Mouse (Mus musculus) CD8-positive naive resting alpha-beta T cell, adult 57 days (primary cell): ENCODE measurements around the gene Gm10073. TPM values are rescaled to one million over a fixed set of nuclear protein-coding genes. Genes with fewer than 3 reads are reported as not detected.

Experiments
- total RNA-seq: library from RNA; stranded (reverse); gene quantifications from one replicate; pipeline ENCODE4 v1.2.4, GENCODE M21; 2023

Gene Gm10073
- total RNA-seq: 593 TPM

DNA sequence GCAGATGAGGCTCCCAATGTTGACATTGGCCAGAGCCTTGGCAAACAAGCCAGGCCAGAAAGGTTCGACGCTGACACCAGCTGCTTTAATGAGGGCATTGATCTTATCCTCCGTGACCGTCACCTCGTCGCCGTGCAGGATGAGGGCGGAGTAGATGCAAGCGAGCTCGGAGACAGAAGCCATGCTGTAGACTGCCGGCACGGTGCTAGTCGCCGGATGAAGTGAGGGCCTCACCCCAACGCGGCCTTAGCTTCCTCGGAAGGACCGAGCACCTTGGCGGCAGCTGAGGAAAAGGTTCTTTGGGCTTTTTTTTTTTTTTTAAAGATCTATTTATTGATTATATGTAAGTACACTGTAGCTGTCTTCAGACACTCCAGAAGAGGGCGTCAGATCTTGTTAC, at the start of gene Gm10073:
Gm10073 (minus strand) TSS at position 294 of the 400 bp plus-strand sequence.

DNA sequence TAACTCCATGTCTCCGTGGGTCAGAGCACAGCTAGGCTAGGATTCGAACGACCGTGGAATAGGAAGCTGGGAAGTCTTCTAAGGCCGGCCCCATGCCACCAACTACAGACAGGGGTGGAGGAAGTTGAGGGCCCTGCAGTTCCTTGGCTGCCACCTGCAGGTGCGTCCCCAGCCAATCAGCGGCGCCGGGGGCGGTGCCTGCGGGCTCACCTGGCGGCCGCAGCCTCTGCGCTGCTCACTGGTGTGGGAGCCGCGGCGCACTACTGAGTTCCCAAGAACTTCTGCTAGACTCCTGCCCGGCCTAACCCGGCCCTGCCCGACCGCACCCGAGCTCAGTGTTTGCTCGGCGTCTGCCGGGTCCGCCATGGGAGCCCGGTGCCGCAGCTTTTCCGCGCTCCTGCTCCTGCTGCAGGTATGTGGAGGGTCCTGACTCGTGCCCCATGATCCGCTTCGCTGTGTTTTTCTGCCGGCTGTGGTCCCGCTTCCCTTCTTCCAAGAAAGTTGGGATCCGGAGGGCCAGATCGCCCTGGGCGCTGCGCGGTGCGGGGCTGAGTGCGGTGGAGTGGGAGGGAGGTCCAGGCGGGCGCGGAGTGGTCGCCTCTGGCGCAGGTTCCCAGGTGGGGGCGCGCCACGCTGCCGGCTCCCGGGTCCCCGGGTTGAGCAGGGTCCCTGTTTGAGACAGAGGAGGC, 30.0 kb upstream of the Gm10073 start, which contains the start of gene Cdh1:
Cdh1 (plus strand) TSS at position 221 of the 689 bp plus-strand sequence.

Other genes starting within 250 kb of the Gm10073 start
- 0.58 TPM for gene Smpd3, start 235.5 kb downstream of the Gm10073 start, total RNA-seq
- 6.2 TPM for gene Zfp90, start 158.1 kb downstream of the Gm10073 start, total RNA-seq
- not detected for gene 6030452D12Rik, start 72.9 kb downstream of the Gm10073 start, total RNA-seq
- gene Cdh3, start 62.6 kb downstream of the Gm10073 start, total RNA-seq: not detected
- gene Cdh1, start 29.9 kb upstream of the Gm10073 start, total RNA-seq: 1.4 TPM
- 17.6 TPM for gene Tango6, start 109.6 kb upstream of the Gm10073 start, total RNA-seq